Mouse (Mus musculus) heart, postnatal 0 days (tissue): ENCODE results near the gene Ubtd1.

Source experiments
- CTCF ChIP-seq: IDR thresholded peaks from 2 replicates; pipeline ENCODE4 v1.5.1; 2016; ENCODE audit warnings: antibody characterized with exemption, control low read depth, low read depth
- EP300 ChIP-seq: IDR thresholded peaks from 2 replicates; pipeline ENCODE4 v1.6.1; 2016; ENCODE audit warnings: antibody characterized with exemption, low read depth

DNA sequence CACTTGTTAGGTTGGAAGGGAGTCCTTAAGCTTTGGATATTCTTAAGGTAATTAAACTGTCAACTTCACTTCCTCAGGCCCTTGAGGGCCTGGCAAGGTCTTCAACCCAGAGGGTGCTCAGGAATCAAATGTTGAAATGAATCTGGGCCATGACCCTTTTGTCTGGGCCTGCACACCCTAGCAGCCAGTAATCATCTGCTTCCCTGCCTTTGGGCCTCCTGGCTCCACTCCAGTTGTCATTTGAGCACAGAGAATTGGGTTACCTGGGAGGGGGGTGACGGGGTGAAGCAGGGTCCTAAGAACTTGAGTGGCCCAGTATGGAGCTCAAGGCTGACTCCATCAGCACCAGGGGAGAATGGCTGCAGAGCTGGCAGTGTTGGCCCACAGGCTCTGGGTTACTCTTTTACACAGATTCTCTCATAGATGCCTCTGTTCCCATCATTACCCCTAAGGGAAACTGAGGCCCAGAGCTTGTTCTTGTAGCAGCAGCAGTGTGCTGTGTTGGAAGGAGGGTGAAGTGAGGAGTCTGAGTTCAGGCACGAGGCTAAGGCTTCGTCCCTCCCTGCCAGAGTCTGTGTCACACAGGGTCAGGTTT lies 32.8 kb downstream of the Ubtd1 start:
- no peak for TF ChIP-seq CTCF
- no peak for TF ChIP-seq EP300
